Mouse (Mus musculus) midbrain, embryonic 16.5 days (tissue): Measurements from ENCODE around the gene Prn. TPM values are rescaled to one million over a fixed set of nuclear protein-coding genes. Genes with fewer than 3 reads are reported as not detected.
A peak's percentile ranks its signal among the peaks of the same experiment; 100 is the strongest.

ENCODE experiments used
- ATAC-seq: fragments of 200-750 bp; cut with Nextera tagmentation; 2 replicates; pipeline ENCODE4 v1.8.0; 2017; ENCODE audit warnings: moderate TSS enrichment
- H3K27ac ChIP-seq: fragments of 300-500 bp; sonication (generic); 2 replicates; pipeline ENCODE4 v1.5.1; 2014; ENCODE audit warnings: mild to moderate bottlenecking, low read length, mixed read lengths
- H3K27me3 ChIP-seq: fragments of 300-500 bp; sonication (generic); 2 replicates; pipeline ENCODE4 v1.6.1; 2014; ENCODE audit warnings: low read depth, low read length, mixed read lengths; ENCODE audit not compliant: control insufficient read depth, insufficient read depth
- H3K36me3 ChIP-seq: fragments of 300-500 bp; sonication (generic); 2 replicates; pipeline ENCODE4 v1.6.1; 2014; ENCODE audit warnings: mild to moderate bottlenecking, low read length, moderate library complexity, mixed read lengths; ENCODE audit not compliant: control insufficient read depth, insufficient read depth
- H3K4me1 ChIP-seq: fragments of 300-500 bp; sonication (generic); 2 replicates; pipeline ENCODE4 v1.6.1; 2014; ENCODE audit warnings: mild to moderate bottlenecking, low read length, mixed read lengths; ENCODE audit not compliant: control insufficient read depth, insufficient read depth
- H3K4me2 ChIP-seq: fragments of 300-500 bp; sonication (generic); 2 replicates; pipeline ENCODE4 v1.6.1; 2014; ENCODE audit warnings: mild to moderate bottlenecking, low read length, mixed read lengths
- H3K4me3 ChIP-seq: fragments of 300-500 bp; sonication (generic); 2 replicates; pipeline ENCODE4 v1.5.1; 2014; ENCODE audit warnings: low read depth, mild to moderate bottlenecking, low read length, moderate library complexity, mixed read lengths
- H3K9ac ChIP-seq: fragments of 300-500 bp; sonication (generic); 2 replicates; pipeline ENCODE4 v1.6.1; 2014; ENCODE audit warnings: low read depth, low read length, mixed read lengths
- H3K9me3 ChIP-seq: fragments of 300-500 bp; sonication (generic); replicated peaks from 2 replicates; pipeline ENCODE4 v1.6.1; 2014; ENCODE audit warnings: mild to moderate bottlenecking, low read length, mixed read lengths; ENCODE audit not compliant: control insufficient read depth, poor library complexity, severe bottlenecking
- WGBS: fragments of 180-500 bp; shearing (Covaris S2); extraction: QIAGEN DNeasy Blood & Tissue Kit; methylation state at CpG from one replicate; pipeline ENCODE4 v1.1.7; 2014; 5-methylcytosine and 5-hydroxymethylcytosine counted together
- polyA plus RNA-seq: library from polyadenylated mRNA; unstranded; fragments of >200 nt; fragmentation: Nextera tagmentation; extraction: Ambion mirVana; gene quantifications from 2 replicates; pipeline ENCODE4 v1.2.1, GENCODE M21; 2015

The Prn gene
- polyA plus RNA-seq, result not detected in 2 replicates

GRCm38 (mm10) chr2:131909683-131910572, at the start of gene Prn, which contains the start of gene Prnp:
Gene Prn, plus strand, starts transcription at chr2:131909957.
Gene Prnp, plus strand, starts transcription at chr2:131909928.
- ATAC-seq, result peak; percentile 95
- Histone ChIP-seq H3K9me3 (no peaks in the 10 kb centered on the region), H3K4me3 (peak within 1 kb of the TSS; percentile 60), H3K27me3 (no peaks in the 10 kb centered on the region), H3K27ac (peak within 1 kb of the TSS; percentile 91), H3K36me3 (no peaks in the 10 kb centered on the region), H3K4me2 (peak within 1 kb of the TSS; percentile 80), H3K4me1 (peaks cover 37% of the 10 kb centered on the region), H3K9ac (peak within 1 kb of the TSS; percentile 89)
- 3% methylated on average over 52 of the region's 52 CpGs for WGBS

DNA sequence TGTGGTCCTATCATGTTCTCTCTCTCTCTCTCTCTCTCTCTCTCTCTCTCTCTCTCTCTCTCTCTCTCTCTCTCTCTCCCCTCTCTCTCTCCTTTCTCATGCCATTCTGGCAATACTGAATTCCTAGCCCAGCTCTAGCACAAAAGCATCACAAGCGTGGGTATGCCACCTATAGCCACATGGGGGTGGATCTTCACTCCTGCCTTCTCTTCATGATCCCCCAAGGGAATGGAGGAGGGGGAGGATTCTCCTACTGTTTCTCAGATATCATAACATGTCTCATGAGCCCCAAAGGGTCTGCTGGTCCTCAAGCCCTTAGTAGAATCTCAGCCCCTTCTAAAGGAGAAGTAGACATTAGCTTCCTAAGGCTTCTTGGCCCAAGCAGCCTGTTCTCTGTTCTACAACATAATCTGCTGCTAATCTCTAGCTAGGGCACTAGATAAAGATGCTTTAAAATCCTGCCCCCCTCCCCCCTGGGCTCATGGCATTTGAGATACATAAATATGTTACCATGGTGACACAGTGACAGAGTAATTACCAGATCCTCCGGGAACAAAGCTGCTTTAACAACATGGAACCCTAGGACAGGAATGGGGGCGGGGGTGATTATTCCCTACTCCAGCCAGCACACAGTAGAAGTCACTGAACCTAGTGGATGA, 47.0 kb upstream of the Prn start:
- H3K4me2 ChIP-seq, result no peak overlapping the region
- no peak overlapping the region for H3K9ac ChIP-seq
- H3K27ac ChIP-seq, result peak overlapping the region; percentile 26; the same call in 1 of the 2 replicates
- H3K36me3 ChIP-seq, result no peaks in the 10 kb centered on the region
- H3K27me3 ChIP-seq, result no peaks in the 10 kb centered on the region
- H3K9me3 ChIP-seq, result no peaks in the 10 kb centered on the region; the same call in 1 of the 2 replicates
- peaks cover 7% of the 10 kb centered on the region for H3K4me1 ChIP-seq
- H3K4me3 ChIP-seq, result no peak overlapping the region
- ATAC-seq, result peak; percentile 88
- WGBS, result 18% methylated on average over 3 of the region's 3 CpGs

DNA sequence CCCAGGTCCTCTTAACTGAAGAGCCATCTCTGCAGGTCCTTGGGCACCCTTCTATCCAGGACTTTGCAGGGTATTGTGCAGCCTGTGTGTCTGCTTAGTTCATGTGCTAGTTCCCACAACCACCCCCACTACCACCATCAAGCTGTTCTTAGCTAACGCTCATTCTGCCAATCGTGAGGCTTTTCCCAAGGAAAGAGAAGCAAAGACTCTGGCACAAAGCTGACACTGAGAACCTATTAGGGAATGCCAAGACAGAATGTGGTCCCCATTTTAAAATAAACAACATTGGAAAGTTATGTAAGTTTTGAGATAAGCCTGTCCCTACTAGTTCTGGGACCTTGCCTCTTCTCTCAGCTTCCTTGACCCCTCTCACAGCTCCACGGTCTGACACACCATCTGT, 46.3 kb upstream of the Prn start:
- Histone ChIP-seq H3K9ac (no peak overlapping the region), H3K36me3 (no peaks in the 10 kb centered on the region), H3K27ac (no peak overlapping the region), H3K4me3 (no peak overlapping the region), H3K4me1 (peaks cover 7% of the 10 kb centered on the region), H3K27me3 (no peaks in the 10 kb centered on the region), H3K9me3 (no peaks in the 10 kb centered on the region; the same call in 1 of the 2 replicates), H3K4me2 (no peak overlapping the region)
- no peak; the same call in 1 of the 2 replicates for ATAC-seq
- WGBS, result 79% methylated on average over 3 of the region's 3 CpGs

- H3K4me1 ChIP-seq, result peaks cover 7% of the 10 kb centered on the region
- no peak for ATAC-seq
- 94% methylated on average over 2 of the region's 2 CpGs for WGBS
- H3K27me3 ChIP-seq, result no peaks in the 10 kb centered on the region
- no peak overlapping the region for H3K27ac ChIP-seq
- H3K4me2 ChIP-seq, result no peak overlapping the region
- no peak overlapping the region for H3K9ac ChIP-seq
- H3K9me3 ChIP-seq, result no peaks in the 10 kb centered on the region; the same call in 1 of the 2 replicates
- H3K4me3 ChIP-seq, result no peak overlapping the region
- no peaks in the 10 kb centered on the region for H3K36me3 ChIP-seq
These were observed 45.4 kb upstream of the Prn start for GRCm38 (mm10) chr2:131864262-131864796.

GRCm38 (mm10) chr2:131866676-131867075, 43.1 kb upstream of the Prn start:
- Histone ChIP-seq H3K9me3 (no peaks in the 10 kb centered on the region; the same call in 1 of the 2 replicates), H3K27me3 (no peaks in the 10 kb centered on the region), H3K27ac (no peak overlapping the region), H3K9ac (no peak overlapping the region), H3K4me1 (peaks cover 7% of the 10 kb centered on the region), H3K36me3 (no peaks in the 10 kb centered on the region), H3K4me3 (no peak overlapping the region), H3K4me2 (no peak overlapping the region)
- ATAC-seq, result no peak

DNA sequence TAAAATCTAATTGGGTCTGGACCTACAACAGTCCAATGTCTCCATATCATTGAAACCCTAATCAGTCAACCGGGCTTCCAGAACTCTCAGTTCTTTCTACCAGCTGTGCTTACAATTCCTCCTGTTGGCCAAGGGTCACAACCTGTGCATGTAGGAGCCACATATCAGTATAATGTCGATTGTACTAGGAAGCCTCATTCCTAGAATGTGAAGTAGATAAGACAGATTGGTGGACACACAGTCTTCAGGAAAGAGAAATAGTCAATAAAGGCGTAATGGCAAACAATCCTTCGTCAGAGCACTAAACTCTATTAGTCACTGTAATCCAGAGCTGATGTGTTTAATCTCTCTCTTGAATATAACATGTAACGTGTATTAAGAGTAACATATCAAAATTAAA, 40.8 kb upstream of the Prn start:
- Histone ChIP-seq H3K4me1 (no peaks in the 10 kb centered on the region; the same call in 1 of the 2 replicates), H3K9ac (no peak overlapping the region), H3K27ac (no peak overlapping the region), H3K36me3 (no peaks in the 10 kb centered on the region), H3K9me3 (no peaks in the 10 kb centered on the region; the same call in 1 of the 2 replicates), H3K4me3 (no peak overlapping the region), H3K4me2 (no peak overlapping the region), H3K27me3 (no peaks in the 10 kb centered on the region)
- ATAC-seq, result no peak
- WGBS, result 89% methylated on average over 5 of the region's 5 CpGs

- Histone ChIP-seq H3K27ac (no peak overlapping the region), H3K4me2 (no peak overlapping the region), H3K36me3 (no peaks in the 10 kb centered on the region), H3K4me3 (no peak overlapping the region), H3K4me1 (no peaks in the 10 kb centered on the region), H3K27me3 (no peaks in the 10 kb centered on the region), H3K9me3 (no peaks in the 10 kb centered on the region), H3K9ac (no peak overlapping the region)
- WGBS, result 91% methylated on average over 1 of the region's 1 CpGs
- no peak for ATAC-seq
These were observed 36.4 kb upstream of the Prn start for GRCm38 (mm10) chr2:131873376-131873775.

DNA sequence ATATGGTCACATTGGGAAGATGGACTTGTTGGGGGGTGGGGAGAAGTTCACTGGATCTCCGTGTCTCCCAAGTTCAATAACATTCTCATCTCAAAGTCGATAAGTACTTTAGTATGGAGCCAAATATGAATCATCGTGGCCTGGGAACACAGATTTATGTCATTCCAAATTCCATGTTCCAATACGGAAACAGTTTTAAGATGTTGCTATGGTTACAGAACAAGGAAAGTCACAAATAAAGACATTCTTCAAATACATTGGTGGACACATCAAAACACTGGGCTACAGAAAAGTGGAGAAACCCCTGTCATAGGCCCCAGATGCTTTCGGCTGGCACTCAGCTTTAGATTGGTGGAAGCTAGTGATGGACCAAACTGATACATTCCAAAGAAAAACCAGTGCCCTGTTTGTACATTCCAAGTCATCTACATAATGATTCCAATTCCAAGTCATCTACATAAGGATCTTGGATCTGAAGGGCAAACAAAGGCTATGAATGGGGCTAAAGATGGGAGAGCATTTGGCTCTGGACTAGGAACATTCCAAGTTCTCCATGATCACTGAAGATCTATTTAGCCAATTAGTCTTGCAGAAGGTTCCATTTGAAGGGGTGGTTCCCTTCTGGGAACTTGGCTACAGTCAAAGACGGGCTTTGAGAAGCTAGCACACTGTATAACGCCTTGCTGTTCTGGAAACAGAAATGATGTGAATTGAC, 33.0 kb upstream of the Prn start:
- Histone ChIP-seq H3K4me3 (no peak overlapping the region), H3K9ac (no peak overlapping the region), H3K27me3 (no peaks in the 10 kb centered on the region), H3K4me2 (no peak overlapping the region), H3K27ac (no peak overlapping the region), H3K4me1 (no peaks in the 10 kb centered on the region), H3K9me3 (no peaks in the 10 kb centered on the region), H3K36me3 (no peaks in the 10 kb centered on the region)
- 91% methylated on average over 7 of the region's 7 CpGs for WGBS
- no peak for ATAC-seq
